Mouse (Mus musculus) granulocyte monocyte progenitor cell, adult 5-6 weeks (primary cell): ENCODE measurements at regions not wholly inside any gene's neighbourhood (a gene's known extent, or its start where the extent isn't known, plus 50 kb on each side); places are given as distances from the start of the nearest gene placed in this dataset.

Source experiments
- ATAC-seq: replicated peaks from 2 replicates; pipeline ENCODE4 v1.8.0; 2016; ENCODE audit warnings: mild to moderate bottlenecking, moderate TSS enrichment, inconsistent platforms; ENCODE audit not compliant: poor library complexity, severe bottlenecking

- no peak for ATAC-seq
Measured at GRCm38 (mm10) chr4:47846389-47847318, 198.3 kb upstream of the Nr4a3 start.

- no peak for ATAC-seq
Measured at GRCm38 (mm10) chr4:47861151-47861550, 183.8 kb upstream of the Nr4a3 start.

- ATAC-seq = no peak
Measured at GRCm38 (mm10) chr4:47870010-47870637, 174.8 kb upstream of the Nr4a3 start.

- no peak for ATAC-seq
Measured at GRCm38 (mm10) chr4:47870638-47871019, 174.3 kb upstream of the Nr4a3 start.

- no peak for ATAC-seq
Measured at GRCm38 (mm10) chr4:47881560-47881959, 163.4 kb upstream of the Nr4a3 start.

- no peak for ATAC-seq
Measured at GRCm38 (mm10) chr4:47882076-47882475, 162.9 kb upstream of the Nr4a3 start.

- ATAC-seq = no peak
Measured at GRCm38 (mm10) chr4:47899579-47899978, 145.4 kb upstream of the Nr4a3 start.

GRCm38 (mm10) chr4:47902749-47903148 lies 142.2 kb upstream of the Nr4a3 start:
- ATAC-seq = no peak

- ATAC-seq = no peak
Measured at GRCm38 (mm10) chr4:47912259-47912658, 132.7 kb upstream of the Nr4a3 start.

- ATAC-seq = no peak
Measured at GRCm38 (mm10) chr4:47919576-47919975, 125.4 kb upstream of the Nr4a3 start.

GRCm38 (mm10) chr4:47931464-47931863 lies 113.5 kb upstream of the Nr4a3 start:
- no peak for ATAC-seq

GRCm38 (mm10) chr4:47933526-47933925 lies 111.4 kb upstream of the Nr4a3 start:
- ATAC-seq = no peak

GRCm38 (mm10) chr4:47935547-47935946 lies 109.4 kb upstream of the Nr4a3 start:
- no peak for ATAC-seq

GRCm38 (mm10) chr4:47936470-47937125 lies 108.4 kb upstream of the Nr4a3 start:
- no peak for ATAC-seq

GRCm38 (mm10) chr4:47947869-47948573 lies 96.9 kb upstream of the Nr4a3 start:
- peak; percentile 38 for ATAC-seq

- peak; percentile 76 for ATAC-seq
Measured at GRCm38 (mm10) chr4:47948789-47949188, 96.2 kb upstream of the Nr4a3 start.

- ATAC-seq = no peak
Measured at GRCm38 (mm10) chr4:47954576-47955305, 90.2 kb upstream of the Nr4a3 start.

GRCm38 (mm10) chr4:47964630-47965029 lies 80.3 kb upstream of the Nr4a3 start:
- no peak for ATAC-seq

GRCm38 (mm10) chr4:47971861-47972260 lies 73.1 kb upstream of the Nr4a3 start:
- peak; percentile 86 for ATAC-seq
